Mouse (Mus musculus) myocyte (in vitro differentiated cells): ENCODE measurements around the gene Defa23.
"Not testable (repeated sequence)": the region's sequence is repeated elsewhere in the genome, so short reads cannot be mapped to it uniquely, and the experiment has no call there.

Experiments
- MAX ChIP-seq: IDR thresholded peaks from one replicate; pipeline ENCODE4 v1.6.1; 2011; ENCODE audit warnings: low read depth, mild to moderate bottlenecking, control low read depth
- MYOD1 ChIP-seq, 3 experiments: IDR thresholded peaks; one replicate each; pipeline ENCODE4 v1.6.1; 2011; ENCODE audit warnings: control low read depth in 2 of 3, low read depth in 2 of 3, mild to moderate bottlenecking in 2 of 3, moderate library complexity in 1 of 3; ENCODE audit not compliant: insufficient read length in 2 of 3, control insufficient read depth in 1 of 3
- POLR2A ChIP-seq: IDR thresholded peaks from one replicate; pipeline ENCODE4 v1.6.1; 2011; ENCODE audit warnings: low read depth, mild to moderate bottlenecking, control low read depth, moderate library complexity; ENCODE audit not compliant: insufficient read length

- not testable (repeated sequence) for TF ChIP-seq MYOD1 (IDR thresholded peaks at IDR 0.05; ENCODE audit: control insufficient read depth in 1 of 3, insufficient read length in 2 of 3, low read depth in 2 of 3); MAX; POLR2A
Observed at GRCm38 (mm10) chr8:21010548-21010947, 44.3 kb upstream of the Defa23 start.
